Mouse (Mus musculus): ENCODE data around the gene Gfra1. TPM values are rescaled to one million over a fixed set of nuclear protein-coding genes. Genes with fewer than 3 reads are reported as not detected.

Gfra1 gene
- total and polyA plus RNA-seq, 3 experiments = not detected

DNA sequence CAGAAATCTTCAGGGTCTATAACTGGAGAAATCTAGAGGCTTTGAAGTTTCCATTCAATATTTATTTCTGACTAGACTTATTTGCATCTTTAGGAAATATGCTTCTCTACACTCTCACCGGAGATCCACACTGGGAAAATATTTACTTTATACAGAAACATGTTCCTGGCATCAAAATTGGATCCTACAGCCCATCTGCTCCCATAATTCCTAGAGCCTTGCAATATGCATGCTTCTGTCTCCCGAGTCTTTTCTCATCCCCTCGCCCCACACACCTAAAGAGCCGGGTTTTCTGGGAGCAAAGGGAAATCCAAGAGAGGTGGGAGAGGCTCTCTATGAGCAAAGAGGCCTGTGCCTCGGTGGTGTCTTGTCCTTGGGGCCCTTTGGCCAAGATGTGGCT lies 184.9 kb downstream of the Gfra1 start:
- Histone ChIP-seq H3K27ac (ENCODE audit: insufficient read depth, low read depth) (no peak overlapping the region), H3K79me2 (replicated peaks; ENCODE audit: control insufficient read depth, extremely low read depth, insufficient read depth, poor library complexity, severe bottlenecking) (no peaks in the 10 kb centered on the region), H3K9ac (ENCODE audit: insufficient read depth, low read depth) (no peak overlapping the region), H3K36me3 (replicated peaks in 1 of 2; ENCODE audit: control insufficient read depth in 1 of 2, insufficient read depth in 1 of 2, low read length in 1 of 2) (no peaks in the 10 kb centered on the region), H3K4me2 (ENCODE audit: insufficient read depth, low read depth, poor library complexity, severe bottlenecking) (no peak overlapping the region), H3K9me3 (replicated peaks; ENCODE audit: low read length) (no peaks in the 10 kb centered on the region), H3K4me1 (ENCODE audit: control insufficient read depth in 1 of 2, insufficient read depth in 2 of 2) (0 out of 4 replicates have a peak, but pooled peaks cover 0 to 3% of the 10 kb centered on the region in 2 experiments), H3K27me3 (replicated peaks) (no peaks in the 10 kb centered on the region), H3K4me3 (replicated peaks in 1 of 3; ENCODE audit: low read depth in 2 of 3, low read length in 2 of 3, poor library complexity in 1 of 3) (no peak overlapping the region)
- dilution Hi-C loops (cut with MboI; ENCODE audit: extremely low pct_ligation_motif_present, extremely low pct_unique_long_range_greater_than_20kb, low sequenced_read_pairs) (no loop called here), in situ Hi-C loops (cut with MboI; ENCODE audit: low pct_ligation_motif_present, low pct_unique_long_range_greater_than_20kb, low sequenced_read_pairs) (no loop called here)
- TF ChIP-seq BHLHE40 (IDR thresholded peaks at IDR 0.05; ENCODE audit: low read depth, low read length) = no peak
- no peak for TF ChIP-seq POLR2AphosphoS2 (IDR thresholded peaks at IDR 0.05; ENCODE audit: low read depth, low read length)
- no peak for TF ChIP-seq ZNF384 (IDR thresholded peaks at IDR 0.05; ENCODE audit: low read depth, low read length)
- no peak for TF ChIP-seq MAX (IDR thresholded peaks at IDR 0.05; ENCODE audit: low read length)
- TF ChIP-seq SIN3A (IDR thresholded peaks at IDR 0.05; ENCODE audit: low read length) = no peak
- no peak for TF ChIP-seq CHD1 (IDR thresholded peaks at IDR 0.05; ENCODE audit: low read depth, low read length)
- TF ChIP-seq UBTF (IDR thresholded peaks at IDR 0.05; ENCODE audit: low read depth, low read length) = no peak
- TF ChIP-seq ZC3H11A (IDR thresholded peaks at IDR 0.05; ENCODE audit: low read depth, low read length) = no peak
- TF ChIP-seq EP300 (IDR thresholded peaks at IDR 0.05; ENCODE audit: low read length) = no peak
- no peak for TF ChIP-seq MYC (IDR thresholded peaks at IDR 0.05; ENCODE audit: low read depth, low read length)
- TF ChIP-seq MXI1 (IDR thresholded peaks at IDR 0.05; ENCODE audit: low read depth, low read length) = no peak
- no peak for TF ChIP-seq NELFE (IDR thresholded peaks at IDR 0.05; ENCODE audit: low read depth, low read length)
- TF ChIP-seq POLR2A (IDR thresholded peaks at IDR 0.05; ENCODE audit: low read depth, low read length) = no peak
- no peak for TF ChIP-seq PAX5 (IDR thresholded peaks at IDR 0.05; ENCODE audit: low read length)
- TF ChIP-seq ZKSCAN1 (IDR thresholded peaks at IDR 0.05; ENCODE audit: borderline replicate concordance, low read depth, low read length) = no peak
- TF ChIP-seq TCF12 (IDR thresholded peaks at IDR 0.05; ENCODE audit: low read depth, low read length) = no peak
- TF ChIP-seq RAD21 (IDR thresholded peaks at IDR 0.05; ENCODE audit: low read depth, low read length) = no peak
- no peak for TF ChIP-seq ETS1 (conservative IDR thresholded peaks at IDR 0.05; ENCODE audit: low read depth, low read length)
- no peak for TF ChIP-seq SMC3 (IDR thresholded peaks at IDR 0.05; ENCODE audit: low read depth, low read length)
- no peak for DNase-seq (ENCODE audit: extremely low read depth)

DNA sequence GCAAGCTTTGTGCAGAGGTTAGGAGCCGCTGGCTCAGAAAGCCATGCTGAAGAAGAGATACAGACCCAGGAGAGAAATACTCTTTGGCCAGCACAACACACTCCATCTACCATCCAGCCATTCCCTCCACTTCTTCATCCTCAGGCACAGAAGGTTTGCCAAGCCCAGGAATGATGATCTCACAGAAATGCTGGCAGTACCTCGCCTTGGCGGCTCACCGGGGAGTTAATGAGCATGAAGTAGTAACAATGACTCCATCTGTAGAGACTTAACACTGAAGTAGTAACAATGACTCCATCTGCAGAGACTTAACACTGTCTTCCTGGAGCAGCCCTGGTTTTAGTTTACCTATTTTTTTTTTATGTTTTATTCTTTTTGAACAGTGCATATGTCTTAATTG lies 187.2 kb downstream of the Gfra1 start:
- TF ChIP-seq JUN (IDR thresholded peaks at IDR 0.05; ENCODE audit: insufficient read depth, low read depth, low read length) (no peak), ZNF384 (IDR thresholded peaks at IDR 0.05; ENCODE audit: low read depth, low read length) (no peak), ZKSCAN1 (IDR thresholded peaks at IDR 0.05; ENCODE audit: borderline replicate concordance, low read depth, low read length) (no peak), ETS1 (conservative IDR thresholded peaks at IDR 0.05; ENCODE audit: low read depth, low read length) (no peak), USF1 (IDR thresholded peaks at IDR 0.05; ENCODE audit: low read depth, low read length) (no peak), BHLHE40 (IDR thresholded peaks at IDR 0.05; ENCODE audit: low read depth, low read length) (no peak), SMC3 (IDR thresholded peaks at IDR 0.05; ENCODE audit: low read depth, low read length) (no peak), USF2 (conservative IDR thresholded peaks at IDR 0.05; ENCODE audit: low read depth, low read length) (no peak)
- H3K36me3 ChIP-seq (replicated peaks in 1 of 2; ENCODE audit: control insufficient read depth in 1 of 2, insufficient read depth in 1 of 2, low read length in 1 of 2) = no peaks in the 10 kb centered on the region
- H3K79me2 ChIP-seq (replicated peaks; ENCODE audit: control insufficient read depth, extremely low read depth, insufficient read depth, poor library complexity, severe bottlenecking) = no peaks in the 10 kb centered on the region
- dilution Hi-C loops (cut with MboI; ENCODE audit: extremely low pct_ligation_motif_present, extremely low pct_unique_long_range_greater_than_20kb, low sequenced_read_pairs) (no loop called here), in situ Hi-C loops (cut with MboI; ENCODE audit: low pct_ligation_motif_present, low pct_unique_long_range_greater_than_20kb, low sequenced_read_pairs) (no loop called here)
- no peaks in the 10 kb centered on the region for H3K9me3 ChIP-seq (replicated peaks; ENCODE audit: low read length)
- H3K4me2 ChIP-seq (ENCODE audit: insufficient read depth, low read depth, poor library complexity, severe bottlenecking) = no peak overlapping the region
- no peaks in the 10 kb centered on the region for H3K4me1 ChIP-seq (ENCODE audit: control insufficient read depth in 1 of 2, insufficient read depth in 2 of 2)
- no peak overlapping the region for H3K9ac ChIP-seq (ENCODE audit: insufficient read depth, low read depth)
- no peaks in the 10 kb centered on the region for H3K27me3 ChIP-seq (replicated peaks)
- no peak overlapping the region for H3K27ac ChIP-seq (ENCODE audit: insufficient read depth, low read depth)
- DNase-seq (ENCODE audit: extremely low read depth) = no peak
- no peak overlapping the region for H3K4me3 ChIP-seq (replicated peaks in 1 of 3; ENCODE audit: low read depth in 2 of 3, low read length in 2 of 3, poor library complexity in 1 of 3)
